Mouse (Mus musculus): ENCODE measurements around the gene Zdhhc19. TPM values are rescaled to one million over a fixed set of nuclear protein-coding genes. Genes with fewer than 3 reads are reported as not detected.

Zdhhc19 gene
- polyA plus RNA-seq, 1 experiment from 2014 or later, result not detected

DNA sequence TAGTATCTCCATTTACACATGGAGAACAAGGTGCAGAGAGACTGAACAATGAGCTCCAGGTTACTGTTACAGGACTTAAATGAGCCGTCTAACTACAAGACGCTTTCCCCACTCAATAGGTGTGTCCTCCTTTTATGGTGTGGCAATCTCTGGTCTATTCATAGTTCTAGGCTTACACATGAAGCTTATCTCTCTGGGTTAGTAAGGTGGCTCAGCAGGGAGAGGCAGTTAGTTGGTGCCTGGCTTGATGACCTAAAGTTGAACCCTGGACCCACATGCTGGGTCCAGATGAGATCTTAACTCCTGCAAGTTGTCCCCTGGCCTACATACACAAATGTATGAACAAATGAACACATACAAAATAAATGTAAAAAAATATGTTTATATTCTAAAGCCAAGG, 32.6 kb upstream of the Zdhhc19 start:
- Histone ChIP-seq H3K36me3 (peaks cover 43% of the 10 kb centered on the region), H3K4me3 (replicated peaks) (no peak overlapping the region), H3K4me1 (no peaks in the 10 kb centered on the region), H3K9ac (replicated peaks) (no peak overlapping the region), H3K27me3 (replicated peaks) (no peaks in the 10 kb centered on the region), H3K4me2 (no peak overlapping the region), H3K27ac (replicated peaks) (no peak overlapping the region), H3K9me3 (replicated peaks) (no peaks in the 10 kb centered on the region)
- 66% methylated on average over 2 of the region's 2 CpGs for WGBS
- no peak for ATAC-seq (ENCODE audit: low FRiP score)

GRCm38 (mm10) chr16:32464908-32465307, 31.2 kb upstream of the Zdhhc19 start:
- Histone ChIP-seq H3K4me3 (replicated peaks) (no peak overlapping the region), H3K4me2 (no peak overlapping the region), H3K27ac (replicated peaks) (no peak overlapping the region), H3K4me1 (no peaks in the 10 kb centered on the region), H3K36me3 (peaks cover 50% of the 10 kb centered on the region), H3K9me3 (replicated peaks) (no peaks in the 10 kb centered on the region), H3K9ac (replicated peaks) (no peak overlapping the region), H3K27me3 (replicated peaks) (no peaks in the 10 kb centered on the region)
- WGBS, result 0% methylated on average over 1 of the region's 1 CpGs
- no peak for ATAC-seq (ENCODE audit: low FRiP score)

- Histone ChIP-seq H3K4me3 (replicated peaks) (no peak overlapping the region), H3K4me1 (no peaks in the 10 kb centered on the region), H3K27me3 (replicated peaks) (no peaks in the 10 kb centered on the region), H3K9me3 (replicated peaks) (no peaks in the 10 kb centered on the region), H3K4me2 (no peak overlapping the region), H3K9ac (replicated peaks) (no peak overlapping the region), H3K36me3 (peaks cover 67% of the 10 kb centered on the region), H3K27ac (replicated peaks) (no peak overlapping the region)
- no peak for ATAC-seq (ENCODE audit: low FRiP score)
- WGBS, result 87% methylated on average over 3 of the region's 3 CpGs
Observed at GRCm38 (mm10) chr16:32468488-32468887, 27.6 kb upstream of the Zdhhc19 start.

DNA sequence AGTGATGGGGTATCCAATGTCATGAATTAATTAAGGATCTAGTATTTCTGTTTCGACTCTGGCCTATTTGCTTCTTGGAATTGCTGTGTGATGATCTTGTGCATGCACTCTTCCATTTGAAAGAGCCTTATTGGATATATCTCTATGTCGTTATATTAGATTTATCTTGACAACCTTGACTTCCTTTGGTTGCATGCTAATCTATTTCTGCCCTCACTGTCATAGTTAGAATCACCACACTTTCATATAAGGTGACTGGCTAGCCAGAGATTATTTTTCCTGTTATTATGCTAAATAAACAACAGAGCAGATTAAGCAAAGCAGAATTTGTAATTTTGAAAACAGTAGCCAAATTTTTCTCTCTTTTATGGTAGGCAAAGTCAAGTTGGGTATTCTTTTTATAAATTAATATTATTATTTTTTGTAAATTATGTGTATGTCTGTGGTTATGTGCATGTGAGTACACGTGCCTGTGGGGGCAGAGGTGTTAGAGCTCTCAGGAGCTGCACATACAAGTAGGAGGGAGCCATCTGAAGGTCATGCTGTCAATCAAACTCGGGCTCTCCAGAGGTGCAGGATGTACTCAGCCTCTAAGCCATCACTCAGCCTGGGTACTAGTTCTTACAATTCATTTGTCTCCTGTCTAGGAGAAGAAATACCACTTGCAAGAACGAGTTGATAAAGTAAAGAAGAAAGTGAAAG, 26.5 kb upstream of the Zdhhc19 start:
- no peaks in the 10 kb centered on the region for H3K9me3 ChIP-seq (replicated peaks)
- peaks cover 60% of the 10 kb centered on the region for H3K36me3 ChIP-seq
- H3K4me1 ChIP-seq, result no peaks in the 10 kb centered on the region
- no peak for ATAC-seq (ENCODE audit: low FRiP score)
- WGBS, result 85% methylated on average over 5 of the region's 5 CpGs
- no peak overlapping the region for H3K4me3 ChIP-seq (replicated peaks)
- H3K27ac ChIP-seq (replicated peaks), result no peak overlapping the region
- no peak overlapping the region for H3K9ac ChIP-seq (replicated peaks)
- H3K27me3 ChIP-seq (replicated peaks), result no peaks in the 10 kb centered on the region
- no peak overlapping the region for H3K4me2 ChIP-seq

GRCm38 (mm10) chr16:32472276-32473015, 23.6 kb upstream of the Zdhhc19 start:
- Histone ChIP-seq H3K4me2 (no peak overlapping the region), H3K9me3 (replicated peaks) (no peaks in the 10 kb centered on the region), H3K9ac (replicated peaks) (no peak overlapping the region), H3K36me3 (peaks cover 45% of the 10 kb centered on the region), H3K4me1 (no peaks in the 10 kb centered on the region), H3K4me3 (replicated peaks) (no peak overlapping the region), H3K27me3 (replicated peaks) (no peaks in the 10 kb centered on the region), H3K27ac (replicated peaks) (no peak overlapping the region)
- 79% methylated on average over 7 of the region's 7 CpGs for WGBS
- ATAC-seq (ENCODE audit: low FRiP score), result no peak

GRCm38 (mm10) chr16:32477315-32477714, 18.8 kb upstream of the Zdhhc19 start:
- Histone ChIP-seq H3K4me2 (no peak overlapping the region), H3K4me1 (no peaks in the 10 kb centered on the region), H3K9ac (replicated peaks) (no peak overlapping the region), H3K27ac (replicated peaks) (no peak overlapping the region), H3K9me3 (replicated peaks) (no peaks in the 10 kb centered on the region), H3K27me3 (replicated peaks) (no peaks in the 10 kb centered on the region), H3K36me3 (peaks cover 6% of the 10 kb centered on the region; the same call in 1 of the 2 replicates), H3K4me3 (replicated peaks) (no peak overlapping the region)
- 97% methylated on average over 6 of the region's 6 CpGs for WGBS
- ATAC-seq (ENCODE audit: low FRiP score), result no peak

GRCm38 (mm10) chr16:32479415-32479814, 16.6 kb upstream of the Zdhhc19 start:
- Histone ChIP-seq H3K4me3 (replicated peaks) (no peak overlapping the region), H3K9me3 (replicated peaks) (no peaks in the 10 kb centered on the region), H3K9ac (replicated peaks) (no peak overlapping the region), H3K27ac (replicated peaks) (no peak overlapping the region), H3K4me1 (no peaks in the 10 kb centered on the region), H3K4me2 (no peak overlapping the region), H3K27me3 (replicated peaks) (no peaks in the 10 kb centered on the region), H3K36me3 (no peaks in the 10 kb centered on the region)
- WGBS, result 84% methylated on average over 2 of the region's 2 CpGs
- no peak for ATAC-seq (ENCODE audit: low FRiP score)

- 42% methylated on average over 7 of the region's 7 CpGs for WGBS
Observed at GRCm38 (mm10) chr16:32484431-32484871, 11.6 kb upstream of the Zdhhc19 start.

DNA sequence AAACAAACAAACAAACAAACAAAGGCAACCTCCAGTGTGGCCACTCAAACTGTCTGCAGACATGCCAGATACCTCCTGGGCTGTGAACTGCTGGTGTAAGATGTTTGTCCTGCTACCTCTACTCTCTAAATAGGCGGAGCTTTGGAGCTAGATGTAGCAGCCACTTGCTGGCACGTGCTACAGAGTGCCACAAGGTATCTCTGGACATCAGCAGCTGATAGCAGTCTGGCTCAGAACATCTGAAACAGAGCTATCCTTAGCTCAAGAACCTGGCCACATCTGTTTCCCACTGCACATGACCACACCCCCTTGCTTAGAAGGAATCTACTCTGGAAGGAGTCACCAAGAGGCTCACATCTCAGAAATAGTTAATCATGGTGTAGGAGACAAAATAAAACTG, 10.9 kb upstream of the Zdhhc19 start:
- H3K4me3 ChIP-seq (replicated peaks), result no peak overlapping the region
- no peak overlapping the region for H3K9ac ChIP-seq (replicated peaks)
- no peaks in the 10 kb centered on the region for H3K27me3 ChIP-seq (replicated peaks)
- H3K27ac ChIP-seq (replicated peaks), result no peak overlapping the region
- 83% methylated on average over 2 of the region's 2 CpGs for WGBS
- H3K9me3 ChIP-seq (replicated peaks), result no peaks in the 10 kb centered on the region
- H3K4me2 ChIP-seq, result no peak overlapping the region
- H3K4me1 ChIP-seq, result no peaks in the 10 kb centered on the region
- no peak for ATAC-seq (ENCODE audit: low FRiP score)
- no peaks in the 10 kb centered on the region for H3K36me3 ChIP-seq

More at GRCm38 (mm10) chr16:32484431-32484871, 11.6 kb upstream of the Zdhhc19 start:
- Histone ChIP-seq H3K4me2 (no peak overlapping the region), H3K4me1 (no peaks in the 10 kb centered on the region), H3K9me3 (replicated peaks) (no peaks in the 10 kb centered on the region), H3K36me3 (no peaks in the 10 kb centered on the region), H3K9ac (replicated peaks) (no peak overlapping the region), H3K27me3 (replicated peaks) (no peaks in the 10 kb centered on the region), H3K27ac (replicated peaks) (no peak overlapping the region), H3K4me3 (replicated peaks) (no peak overlapping the region)
- no peak for ATAC-seq (ENCODE audit: low FRiP score)

DNA sequence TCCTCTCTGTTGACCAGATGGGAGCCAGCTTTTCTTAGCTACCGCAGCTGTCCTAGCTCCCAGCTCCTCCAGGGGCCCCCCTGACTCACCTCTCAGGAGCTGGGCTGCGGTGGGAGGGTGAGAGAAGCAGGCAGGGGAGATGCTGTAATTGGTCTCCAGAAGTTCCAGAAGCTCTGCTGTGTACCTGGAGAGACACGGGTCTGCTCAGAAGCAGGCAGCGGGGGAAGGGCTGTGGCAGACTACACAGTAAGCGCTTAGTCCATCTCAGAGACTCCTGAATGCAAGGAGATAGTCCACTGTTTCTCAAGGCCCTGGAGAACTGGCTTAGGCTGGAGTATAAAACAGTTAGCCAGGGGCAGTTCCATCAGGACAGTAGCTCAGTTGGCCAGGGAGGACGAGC, 10.0 kb upstream of the Zdhhc19 start:
- WGBS, result 79% methylated on average over 6 of the region's 6 CpGs
- no peaks in the 10 kb centered on the region for H3K27me3 ChIP-seq (replicated peaks)

GRCm38 (mm10) chr16:32487234-32488111, 8.6 kb upstream of the Zdhhc19 start, which contains the start of gene Slc51a:
TSS of gene Slc51a (minus strand) at chr16:32487879.
- no peaks in the 10 kb centered on the region for H3K27me3 ChIP-seq (replicated peaks)
- WGBS, result 70% methylated on average over 15 of the region's 15 CpGs
- no peak within 1 kb of the TSS for H3K9ac ChIP-seq (replicated peaks)
- no peaks in the 10 kb centered on the region for H3K4me1 ChIP-seq
- no peak within 1 kb of the TSS for H3K4me3 ChIP-seq (replicated peaks)
- H3K27ac ChIP-seq (replicated peaks), result no peak within 1 kb of the TSS
- ATAC-seq (ENCODE audit: low FRiP score), result no peak
- H3K4me2 ChIP-seq, result no peak within 1 kb of the TSS
- no peaks in the 10 kb centered on the region for H3K9me3 ChIP-seq (replicated peaks)
- H3K36me3 ChIP-seq, result no peaks in the 10 kb centered on the region

More for the DNA sequence above, 10.0 kb upstream of the Zdhhc19 start:
- Histone ChIP-seq H3K9ac (replicated peaks) (no peak overlapping the region), H3K27ac (replicated peaks) (no peak overlapping the region), H3K36me3 (no peaks in the 10 kb centered on the region), H3K9me3 (replicated peaks) (no peaks in the 10 kb centered on the region), H3K4me2 (no peak overlapping the region), H3K4me1 (no peaks in the 10 kb centered on the region), H3K4me3 (replicated peaks) (no peak overlapping the region)
- ATAC-seq (ENCODE audit: low FRiP score), result no peak
